Mouse (Mus musculus) C2C12 (cell line): Measurements from ENCODE around the gene Fam3c.

Experiments
- CTCF ChIP-seq: IDR thresholded peaks from one replicate; pipeline ENCODE4 v1.5.1; 2011; ENCODE audit not compliant: control insufficient read depth, insufficient read depth, insufficient read length
- FOSL1 ChIP-seq: IDR thresholded peaks from one replicate; pipeline ENCODE4 v1.8.0; 2011; ENCODE audit warnings: mild to moderate bottlenecking, low read length; ENCODE audit not compliant: poor library complexity, insufficient read depth, severe bottlenecking
- MAX ChIP-seq: IDR thresholded peaks from one replicate; pipeline ENCODE4 v1.6.1; 2011; ENCODE audit warnings: mild to moderate bottlenecking, control low read depth
- MYOD1 ChIP-seq: IDR thresholded peaks from one replicate; pipeline ENCODE4 v1.6.1; 2011; ENCODE audit warnings: low read depth; ENCODE audit not compliant: control insufficient read depth, insufficient read length
- USF1 ChIP-seq: IDR thresholded peaks from one replicate; pipeline ENCODE4 v1.6.1; 2011; ENCODE audit warnings: low read depth, mild to moderate bottlenecking, control low read depth, moderate library complexity

- no peak for TF ChIP-seq CTCF
- TF ChIP-seq USF1: no peak
- TF ChIP-seq MAX: no peak
- TF ChIP-seq MYOD1: no peak
- no peak for TF ChIP-seq FOSL1
These were observed 93.5 kb downstream of the Fam3c start for GRCm38 (mm10) chr6:22262519-22262918.
